Mouse (Mus musculus) thymus, adult 2 months (tissue): ENCODE measurements around the gene Ackr2.

Experiments
- CTCF ChIP-seq: fragments of 200-500 bp; IDR thresholded peaks from 2 replicates; pipeline ENCODE4 v1.5.1; 2012; ENCODE audit warnings: mild to moderate bottlenecking, control low read depth, low read length, moderate library complexity, borderline replicate concordance; ENCODE audit not compliant: control insufficient read depth, poor library complexity, insufficient read depth; ENCODE audit errors: extremely low read depth
- POLR2A ChIP-seq: fragments of 200-500 bp; IDR thresholded peaks from 2 replicates; pipeline ENCODE4 v1.6.1; 2012; ENCODE audit warnings: mild to moderate bottlenecking, low read length, control low read depth, moderate library complexity; ENCODE audit not compliant: control insufficient read depth, poor library complexity, insufficient read depth; ENCODE audit errors: extremely low read depth

DNA sequence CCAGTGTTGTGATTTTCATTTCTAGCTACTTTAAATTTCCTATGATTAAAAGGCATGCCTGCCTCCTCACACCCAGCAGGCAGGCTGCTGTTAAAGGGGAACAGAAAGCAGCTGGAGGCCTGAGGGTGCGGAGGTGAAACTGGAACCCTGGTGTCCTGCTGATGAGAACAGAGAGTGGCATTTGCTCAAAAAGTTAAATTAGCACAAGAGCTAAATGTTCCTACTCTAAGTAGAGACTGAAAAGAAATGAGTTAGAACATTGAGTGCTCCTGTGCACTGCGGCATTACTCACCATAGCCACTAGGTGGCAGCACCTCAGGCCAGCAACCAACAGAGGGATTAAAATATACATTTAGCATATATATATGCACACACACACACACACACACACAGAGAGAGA lies 30.3 kb downstream of the Ackr2 start:
- TF ChIP-seq POLR2A (no peak), CTCF (no peak)
